Mouse (Mus musculus) heart, adult 2 months (tissue): ENCODE measurements around the gene Krtap19-9b. TPM values are rescaled to one million over a fixed set of nuclear protein-coding genes. Genes with fewer than 3 reads are reported as not detected.

Experiments
- DNase-seq, 2 experiments: peaks; one replicate each; pipeline ENCODE4 v3.0.0; 2021
- H3K27ac ChIP-seq: fragments of 200-600 bp; 2 replicates; pipeline ENCODE4 v1.8.1; 2022
- H3K27me3 ChIP-seq: fragments of 200-500 bp; 2 replicates; pipeline ENCODE4 v1.6.1; 2012; ENCODE audit warnings: mild to moderate bottlenecking, low read length, inconsistent platforms, mixed read lengths; ENCODE audit not compliant: control insufficient read depth, insufficient read depth
- H3K36me3 ChIP-seq: fragments of 200-500 bp; 2 replicates; pipeline ENCODE4 v1.6.1; 2012; ENCODE audit warnings: low read length, inconsistent platforms; ENCODE audit not compliant: control insufficient read depth, insufficient read depth
- H3K4me1 ChIP-seq: fragments of 200-500 bp; 2 replicates; pipeline ENCODE4 v1.6.1; 2011; ENCODE audit warnings: low read length; ENCODE audit not compliant: control insufficient read depth, insufficient read depth
- H3K4me3 ChIP-seq: fragments of 200-600 bp; 2 replicates; pipeline ENCODE4 v1.8.1; 2022
- H3K79me2 ChIP-seq: fragments of 200-500 bp; replicated peaks from 2 replicates; pipeline ENCODE4 v1.6.1; 2012; ENCODE audit warnings: mild to moderate bottlenecking, inconsistent platforms, low read length, moderate library complexity, mixed read lengths; ENCODE audit not compliant: control insufficient read depth, insufficient read depth
- H3K9ac ChIP-seq: fragments of 200-500 bp; 2 replicates; pipeline ENCODE4 v1.6.1; 2012; ENCODE audit warnings: low read depth, mild to moderate bottlenecking, control low read depth, inconsistent platforms, low read length, mixed read lengths
- CTCF ChIP-seq: fragments of 200-600 bp; IDR thresholded peaks from 2 replicates; pipeline ENCODE4 v1.8.1; 2022; ENCODE audit warnings: antibody characterized with exemption, mild to moderate bottlenecking, moderate library complexity
- EP300 ChIP-seq: fragments of 200-500 bp; IDR thresholded peaks from 2 replicates; pipeline ENCODE4 v1.6.1; 2011; ENCODE audit warnings: low read depth, low read length, control low read depth; ENCODE audit not compliant: insufficient read depth
- POLR2A ChIP-seq: fragments of 200-500 bp; IDR thresholded peaks from 2 replicates; pipeline ENCODE4 v1.6.1; 2011; ENCODE audit warnings: mild to moderate bottlenecking, low read depth, low read length, control low read depth; ENCODE audit not compliant: insufficient read depth
- WGBS: fragments of 180-500 bp; shearing (Covaris S2); methylation state at CpG from one replicate; pipeline ENCODE4 v1.1.7; 2018; 5-methylcytosine and 5-hydroxymethylcytosine counted together
- intact Hi-C: fragments of 180-260 bp; cut with DNase I; formaldehyde crosslinking; loops from one replicate; pipeline ENCODE4 v1.15.1; 2025
- long read RNA-seq: library from polyadenylated mRNA; stranded (forward); transcript quantifications from one replicate; pipeline ENCODE4 v2.0.0, GENCODE M21; 2021
- polyA plus RNA-seq: library from polyadenylated mRNA; depleted of rRNA; stranded (reverse); fragments of >200 nt; gene quantifications from 2 replicates; pipeline ENCODE4 v1.2.3, GENCODE M21; 2012; rRNA removed
- total RNA-seq, 2 experiments: library from RNA; stranded (reverse); gene quantifications; 2 replicates each; pipeline ENCODE4 v1.2.3; 2021

Gene Krtap19-9b
- not detected for total RNA-seq
- polyA plus RNA-seq = not detected in 2 replicates
- long read RNA-seq = 0 reads

- no peak for DNase-seq
- Histone ChIP-seq H3K36me3 (no peaks in the 10 kb centered on the region), H3K4me1 (no peaks in the 10 kb centered on the region), H3K79me2 (no peaks in the 10 kb centered on the region), H3K4me3 (no peak within 1 kb of the TSS), H3K27ac (no peak within 1 kb of the TSS), H3K9ac (no peak within 1 kb of the TSS), H3K27me3 (no peaks in the 10 kb centered on the region)
- no peak for TF ChIP-seq CTCF
- TF ChIP-seq EP300 = no peak
- intact Hi-C loops = no loop called here
- WGBS = 86% methylated on average over 3 of the region's 3 CpGs
Observed at GRCm38 (mm10) chr16:88932165-88932564, at the start of gene Krtap19-9b. TSS of gene Krtap19-9b (minus strand) at chr16:88932265.

GRCm38 (mm10) chr16:88962773-88963172 is 30.7 kb upstream of the Krtap19-9b start, which contains the start of gene Krtap16-3:
TSS of gene Krtap16-3 (minus strand) at chr16:88962873.
- Histone ChIP-seq H3K27ac (no peak within 1 kb of the TSS), H3K79me2 (no peaks in the 10 kb centered on the region), H3K4me3 (no peak within 1 kb of the TSS), H3K9ac (no peak within 1 kb of the TSS), H3K36me3 (no peaks in the 10 kb centered on the region), H3K4me1 (no peaks in the 10 kb centered on the region), H3K27me3 (no peaks in the 10 kb centered on the region)
- 83% methylated on average over 7 of the region's 7 CpGs for WGBS
- no peak for DNase-seq
- intact Hi-C loops = no loop called here
- TF ChIP-seq POLR2A (no peak), CTCF (no peak), EP300 (no peak)

GRCm38 (mm10) chr16:88941106-88941505 is 9.0 kb upstream of the Krtap19-9b start:
- Histone ChIP-seq H3K27me3 (no peaks in the 10 kb centered on the region), H3K79me2 (no peaks in the 10 kb centered on the region), H3K27ac (no peak overlapping the region), H3K9ac (no peak overlapping the region), H3K4me3 (no peak overlapping the region), H3K4me1 (no peaks in the 10 kb centered on the region), H3K36me3 (no peaks in the 10 kb centered on the region)
- no peak for DNase-seq
- TF ChIP-seq EP300 (no peak), POLR2A (no peak), CTCF (no peak)
- 76% methylated on average over 6 of the region's 6 CpGs for WGBS
- intact Hi-C loops = loop anchor here (5.0 kb wide), 1 partner anchor 664 kb away; no protein-coding TSS in a partner anchor

- TF ChIP-seq CTCF (peak; percentile 23), POLR2A (no peak), EP300 (no peak)
- Histone ChIP-seq H3K36me3 (no peaks in the 10 kb centered on the region), H3K4me3 (no peak overlapping the region), H3K27ac (no peak overlapping the region), H3K4me1 (no peaks in the 10 kb centered on the region), H3K9ac (no peak overlapping the region), H3K79me2 (no peaks in the 10 kb centered on the region), H3K27me3 (no peaks in the 10 kb centered on the region)
- no peak for DNase-seq
- intact Hi-C loops = no loop called here
- WGBS = 75% methylated on average over 7 of the region's 7 CpGs
Observed at GRCm38 (mm10) chr16:88938252-88938651, 6.2 kb upstream of the Krtap19-9b start.

GRCm38 (mm10) chr16:88896357-88896756 is 35.7 kb downstream of the Krtap19-9b start, which contains the start of gene Krtap19-5:
TSS of gene Krtap19-5 (minus strand) at chr16:88896457.
- Histone ChIP-seq H3K79me2 (no peaks in the 10 kb centered on the region), H3K9ac (no peak within 1 kb of the TSS), H3K27ac (no peak within 1 kb of the TSS), H3K36me3 (no peaks in the 10 kb centered on the region), H3K27me3 (no peaks in the 10 kb centered on the region), H3K4me3 (no peak within 1 kb of the TSS), H3K4me1 (no peaks in the 10 kb centered on the region)
- DNase-seq = no peak
- TF ChIP-seq EP300 = no peak
- TF ChIP-seq CTCF = no peak
- TF ChIP-seq POLR2A = no peak
- 85% methylated on average over 6 of the region's 6 CpGs for WGBS
- intact Hi-C loops = no loop called here

GRCm38 (mm10) chr16:88886870-88887269 is 45.2 kb downstream of the Krtap19-9b start:
- Histone ChIP-seq H3K79me2 (no peaks in the 10 kb centered on the region), H3K27ac (no peak overlapping the region), H3K4me3 (no peak overlapping the region), H3K36me3 (no peaks in the 10 kb centered on the region), H3K9ac (no peak overlapping the region), H3K4me1 (no peaks in the 10 kb centered on the region), H3K27me3 (no peaks in the 10 kb centered on the region)
- TF ChIP-seq CTCF (no peak), POLR2A (no peak), EP300 (no peak)
- WGBS = 77% methylated on average over 6 of the region's 6 CpGs
- intact Hi-C loops = no loop called here
- no peak for DNase-seq
